Mouse (Mus musculus): ENCODE measurements around the gene Nfix.

GRCm38 (mm10) chr8:84799999-84800831 lies at the start of gene Nfix:
- no peak for TF ChIP-seq POLR2A (IDR thresholded peaks at IDR 0.05; ENCODE audit: insufficient read depth, low read length)
- TF ChIP-seq CTCF (IDR thresholded peaks at IDR 0.05; ENCODE audit: low read depth, low read length), result no peak

All from ES-Bruce4 (cell line).